Mouse (Mus musculus): ENCODE data around the gene Tspan18. TPM values are rescaled to one million over a fixed set of nuclear protein-coding genes. Genes with fewer than 3 reads are reported as not detected.
A peak's percentile ranks its signal among the peaks of the same experiment; 100 is the strongest.

The Tspan18 gene
- total RNA-seq, 2 experiments from 2014 or later = 15.6 to 18.9 TPM

- intact Hi-C loops (cut with DNase I) = loop anchor here (2.0 kb wide), 1 partner anchor 63 kb away; no protein-coding TSS in a partner anchor
- no peak for DNase-seq (ENCODE audit: low spot score)
Measured at GRCm38 (mm10) chr2:93270083-93270482, 64.2 kb downstream of the Tspan18 start.

GRCm38 (mm10) chr2:93269611-93270010 is 64.7 kb downstream of the Tspan18 start:
- intact Hi-C loops (cut with DNase I) = loop anchor here (2.0 to 10.0 kb wide), 3 partner anchors 63 to 135 kb away; no protein-coding TSS in a partner anchor
- DNase-seq (ENCODE audit: low spot score) = no peak

GRCm38 (mm10) chr2:93268711-93269270 is 65.5 kb downstream of the Tspan18 start:
- DNase-seq (ENCODE audit: low spot score) = peak; percentile 40
- intact Hi-C loops (cut with DNase I) = loop anchor here (5.0 to 10.0 kb wide), 2 partner anchors 114 to 134 kb away; no protein-coding TSS in a partner anchor

GRCm38 (mm10) chr2:93267791-93268190 is 66.5 kb downstream of the Tspan18 start:
- intact Hi-C loops (cut with DNase I) = loop anchor here (5.0 to 10.0 kb wide), 2 partner anchors 115 to 133 kb away; no protein-coding TSS in a partner anchor
- no peak for DNase-seq (ENCODE audit: low spot score)

GRCm38 (mm10) chr2:93266565-93267169 is 67.6 kb downstream of the Tspan18 start:
- intact Hi-C loops (cut with DNase I) = loop anchor here (5.0 to 10.0 kb wide), 2 partner anchors 116 to 132 kb away; no protein-coding TSS in a partner anchor
- DNase-seq (ENCODE audit: low spot score) = no peak

- intact Hi-C loops (cut with DNase I) = loop anchor here (5.0 to 10.0 kb wide), 2 partner anchors 35 to 128 kb away; no protein-coding TSS in a partner anchor
- DNase-seq (ENCODE audit: low spot score) = no peak
Measured at GRCm38 (mm10) chr2:93262291-93263285, 71.7 kb downstream of the Tspan18 start.

GRCm38 (mm10) chr2:93261521-93262290 is 72.6 kb downstream of the Tspan18 start:
- intact Hi-C loops (cut with DNase I) = loop anchor here (5.0 to 10.0 kb wide), 2 partner anchors 34 to 127 kb away; no protein-coding TSS in a partner anchor
- DNase-seq (ENCODE audit: low spot score) = peak; percentile 33

- intact Hi-C loops (cut with DNase I) = no loop called here
- no peak for DNase-seq (ENCODE audit: low spot score)
Measured at GRCm38 (mm10) chr2:93257634-93258033, 76.7 kb downstream of the Tspan18 start.

- no peak for DNase-seq (ENCODE audit: low spot score)
- intact Hi-C loops (cut with DNase I) = no loop called here
Measured at GRCm38 (mm10) chr2:93256735-93257405, 77.4 kb downstream of the Tspan18 start.

GRCm38 (mm10) chr2:93252356-93252755 is 81.9 kb downstream of the Tspan18 start:
- intact Hi-C loops (cut with DNase I) = no loop called here

GRCm38 (mm10) chr2:93250611-93251010 is 83.7 kb downstream of the Tspan18 start:
- intact Hi-C loops (cut with DNase I) = no loop called here
- no peak for DNase-seq (ENCODE audit: low spot score)

More at GRCm38 (mm10) chr2:93252356-93252755, 81.9 kb downstream of the Tspan18 start:
- DNase-seq (ENCODE audit: low spot score) = no peak

GRCm38 (mm10) chr2:93249058-93249457 is 85.2 kb downstream of the Tspan18 start:
- intact Hi-C loops (cut with DNase I) = no loop called here
- DNase-seq (ENCODE audit: low spot score) = no peak

GRCm38 (mm10) chr2:93244090-93244443 is 90.2 kb downstream of the Tspan18 start:
- intact Hi-C loops (cut with DNase I) = no loop called here
- DNase-seq (ENCODE audit: low spot score) = no peak

GRCm38 (mm10) chr2:93243439-93244089 is 90.7 kb downstream of the Tspan18 start:
- no peak for DNase-seq (ENCODE audit: low spot score)
- intact Hi-C loops (cut with DNase I) = no loop called here

- intact Hi-C loops (cut with DNase I) = no loop called here
- no peak for DNase-seq (ENCODE audit: low spot score)
Measured at GRCm38 (mm10) chr2:93242166-93242565, 92.1 kb downstream of the Tspan18 start.

GRCm38 (mm10) chr2:93238864-93239263 is 95.4 kb downstream of the Tspan18 start:
- DNase-seq (ENCODE audit: low spot score) = no peak
- intact Hi-C loops (cut with DNase I) = no loop called here

GRCm38 (mm10) chr2:93237055-93237454 is 97.2 kb downstream of the Tspan18 start:
- DNase-seq (ENCODE audit: low spot score) = no peak
- intact Hi-C loops (cut with DNase I) = no loop called here

GRCm38 (mm10) chr2:93232141-93232540 is 102.2 kb downstream of the Tspan18 start:
- DNase-seq (ENCODE audit: low spot score) = no peak
- intact Hi-C loops (cut with DNase I) = no loop called here
